Mouse (Mus musculus): ENCODE data around the gene Dgkq. TPM values are rescaled to one million over a fixed set of nuclear protein-coding genes. Genes with fewer than 3 reads are reported as not detected.

Dgkq gene
- polyA plus RNA-seq, 1 experiment, result 0.08 TPM

DNA sequence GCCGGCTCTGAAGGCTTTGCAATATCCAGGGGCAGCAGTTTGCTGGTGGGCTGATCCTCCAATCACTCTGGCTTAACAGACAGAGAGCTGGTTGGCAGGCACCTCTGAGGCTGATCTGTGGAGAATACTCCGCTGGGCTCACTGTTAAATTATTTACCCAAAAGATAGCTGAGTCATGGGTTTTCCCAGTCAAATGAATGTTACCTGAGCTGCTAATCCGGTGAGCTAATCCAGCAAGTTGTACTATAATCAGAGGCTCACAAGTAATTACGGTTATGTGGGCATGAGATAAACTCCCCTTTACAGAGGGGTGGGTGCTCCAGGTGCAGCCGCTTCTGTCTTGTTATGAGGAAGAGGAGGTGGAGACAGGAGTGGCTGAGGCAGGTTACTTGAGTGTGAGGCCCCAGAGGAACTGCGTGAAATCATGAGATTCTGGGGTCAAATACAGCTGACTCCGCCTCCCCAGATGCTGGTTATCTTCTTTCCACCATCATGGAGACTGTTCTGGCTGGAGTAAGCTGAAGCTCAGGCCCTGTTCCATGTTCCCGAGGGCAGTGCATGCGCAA, 5.9 kb upstream of the Dgkq start, which contains the start of gene Slc26a1:
Gene Slc26a1 (minus strand): TSS at position 319 of the 566 bp plus-strand sequence.
- Histone ChIP-seq H3K4me1 (ENCODE audit: control insufficient read depth) (peaks cover 95% of the 10 kb centered on the region), H3K36me3 (ENCODE audit: control insufficient read depth) (peaks cover 45% of the 10 kb centered on the region), H3K27me3 (ENCODE audit: control insufficient read depth) (no peaks in the 10 kb centered on the region), H3K4me3 (replicated peaks) (peak within 1 kb of the TSS; percentile 66), H3K9me3 (ENCODE audit: control insufficient read depth, low read length) (no peaks in the 10 kb centered on the region)
- no peak for TF ChIP-seq TAL1 (IDR thresholded peaks at IDR 0.05; ENCODE audit: low read length)
- peak; percentile 81 for TF ChIP-seq GATA1 (IDR thresholded peaks at IDR 0.05; ENCODE audit: low read length)

DNA sequence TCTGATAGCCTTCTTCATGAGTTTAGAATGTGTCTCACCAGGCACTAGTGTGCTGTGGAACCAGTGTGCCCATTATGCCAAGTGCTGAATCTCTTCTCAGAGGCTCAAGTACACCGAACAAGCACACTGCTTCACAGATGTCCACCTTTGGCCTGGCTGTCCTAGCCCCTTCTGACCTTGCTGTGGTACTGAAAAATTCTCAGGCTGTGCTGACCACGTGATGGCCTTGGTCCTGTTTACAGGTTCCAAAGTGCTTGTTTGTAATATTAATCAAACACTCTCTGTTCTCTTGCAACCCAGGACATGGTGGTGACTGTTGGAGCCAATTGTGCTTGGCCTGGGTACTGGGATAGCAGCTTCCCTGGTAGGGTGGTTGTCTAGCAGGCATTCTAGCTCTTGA, 5.2 kb upstream of the Dgkq start:
- peaks cover 96% of the 10 kb centered on the region for H3K4me1 ChIP-seq (ENCODE audit: control insufficient read depth)
- H3K36me3 ChIP-seq (ENCODE audit: control insufficient read depth), result peaks cover 45% of the 10 kb centered on the region
- H3K9me3 ChIP-seq (ENCODE audit: control insufficient read depth, low read length), result no peaks in the 10 kb centered on the region
- peak overlapping the region; percentile 66 for H3K4me3 ChIP-seq (replicated peaks)
- no peaks in the 10 kb centered on the region for H3K27me3 ChIP-seq (ENCODE audit: control insufficient read depth)
- TF ChIP-seq GATA1 (IDR thresholded peaks at IDR 0.05; ENCODE audit: low read length) (no peak), TAL1 (IDR thresholded peaks at IDR 0.05; ENCODE audit: low read length) (no peak)

DNA sequence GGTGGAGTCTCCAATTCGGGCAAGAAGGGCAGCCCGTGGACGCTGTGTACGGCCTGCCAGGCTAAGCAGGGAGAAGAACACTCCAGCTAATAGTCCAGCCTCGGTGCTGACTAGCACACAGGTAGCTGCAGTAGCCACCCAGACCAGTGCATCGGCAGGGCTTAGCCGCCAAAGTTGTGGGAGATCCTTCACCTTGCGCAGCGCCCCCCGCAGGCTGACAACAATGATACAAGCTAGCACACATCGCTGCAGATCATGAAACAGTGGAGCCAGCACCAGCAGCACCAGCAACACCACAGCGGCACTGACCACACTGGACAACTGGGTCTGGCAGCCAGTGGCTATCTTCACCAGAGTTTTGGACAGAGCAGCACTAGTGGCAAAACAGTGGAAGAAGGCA, 2.3 kb upstream of the Dgkq start:
- TF ChIP-seq GATA1 (IDR thresholded peaks at IDR 0.05; ENCODE audit: low read length) (no peak), TAL1 (IDR thresholded peaks at IDR 0.05; ENCODE audit: low read length) (no peak)
- Histone ChIP-seq H3K4me1 (ENCODE audit: control insufficient read depth) (peaks cover 88% of the 10 kb centered on the region), H3K36me3 (ENCODE audit: control insufficient read depth) (peaks cover 45% of the 10 kb centered on the region), H3K4me3 (replicated peaks) (no peak overlapping the region), H3K9me3 (ENCODE audit: control insufficient read depth, low read length) (no peaks in the 10 kb centered on the region), H3K27me3 (ENCODE audit: control insufficient read depth) (no peaks in the 10 kb centered on the region)

DNA sequence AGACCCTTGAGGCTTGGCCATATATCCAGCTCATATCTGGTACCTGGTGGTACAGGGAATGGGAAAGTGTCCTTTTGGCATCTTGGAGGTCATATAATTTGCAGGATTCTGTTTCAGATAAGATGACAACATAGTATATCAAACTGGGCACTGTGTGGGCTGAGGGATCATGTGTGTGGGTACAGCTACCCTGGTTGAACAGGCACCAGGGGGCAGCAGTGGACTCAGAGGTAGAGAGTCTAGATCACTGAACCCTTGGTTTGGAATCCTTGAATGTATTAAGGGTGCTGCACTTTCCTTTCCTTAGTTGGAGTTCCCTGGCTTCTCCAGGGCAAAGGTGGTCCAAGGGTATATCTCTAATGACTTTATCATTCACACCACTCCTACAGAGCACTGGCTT, 1.3 kb upstream of the Dgkq start:
- H3K9me3 ChIP-seq (ENCODE audit: control insufficient read depth, low read length), result no peaks in the 10 kb centered on the region
- TF ChIP-seq TAL1 (IDR thresholded peaks at IDR 0.05; ENCODE audit: low read length) (no peak), GATA1 (IDR thresholded peaks at IDR 0.05; ENCODE audit: low read length) (no peak)
- H3K36me3 ChIP-seq (ENCODE audit: control insufficient read depth), result peaks cover 44% of the 10 kb centered on the region
- peaks cover 78% of the 10 kb centered on the region for H3K4me1 ChIP-seq (ENCODE audit: control insufficient read depth)
- H3K4me3 ChIP-seq (replicated peaks), result no peak overlapping the region
- H3K27me3 ChIP-seq (ENCODE audit: control insufficient read depth), result no peaks in the 10 kb centered on the region

DNA sequence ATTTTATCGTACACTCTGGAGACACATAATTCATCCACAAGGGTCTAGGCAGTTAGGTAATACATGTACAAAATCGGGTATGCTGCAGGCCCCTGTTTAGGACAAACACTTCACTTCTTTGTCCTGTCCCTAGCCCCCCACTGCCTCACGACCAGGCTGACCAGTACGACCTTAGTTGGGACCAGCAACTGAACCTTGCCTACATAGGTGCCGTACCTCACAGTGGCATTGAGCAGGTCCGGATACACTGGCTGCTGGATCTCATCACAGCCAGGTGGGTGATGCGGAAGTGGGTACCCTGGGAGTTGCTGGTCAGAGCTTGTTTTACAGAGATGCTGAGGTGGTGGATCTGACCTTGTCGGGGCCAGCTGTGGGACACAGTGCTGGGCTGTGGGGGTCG, 514 bp upstream of the Dgkq start:
- peaks cover 42% of the 10 kb centered on the region for H3K36me3 ChIP-seq (ENCODE audit: control insufficient read depth)
- no peaks in the 10 kb centered on the region for H3K27me3 ChIP-seq (ENCODE audit: control insufficient read depth)
- H3K9me3 ChIP-seq (ENCODE audit: control insufficient read depth, low read length), result no peaks in the 10 kb centered on the region
- H3K4me1 ChIP-seq (ENCODE audit: control insufficient read depth), result peaks cover 70% of the 10 kb centered on the region
- H3K4me3 ChIP-seq (replicated peaks), result peak overlapping the region; percentile 80
- TF ChIP-seq TAL1 (IDR thresholded peaks at IDR 0.05; ENCODE audit: low read length), result no peak
- TF ChIP-seq GATA1 (IDR thresholded peaks at IDR 0.05; ENCODE audit: low read length), result no peak

DNA sequence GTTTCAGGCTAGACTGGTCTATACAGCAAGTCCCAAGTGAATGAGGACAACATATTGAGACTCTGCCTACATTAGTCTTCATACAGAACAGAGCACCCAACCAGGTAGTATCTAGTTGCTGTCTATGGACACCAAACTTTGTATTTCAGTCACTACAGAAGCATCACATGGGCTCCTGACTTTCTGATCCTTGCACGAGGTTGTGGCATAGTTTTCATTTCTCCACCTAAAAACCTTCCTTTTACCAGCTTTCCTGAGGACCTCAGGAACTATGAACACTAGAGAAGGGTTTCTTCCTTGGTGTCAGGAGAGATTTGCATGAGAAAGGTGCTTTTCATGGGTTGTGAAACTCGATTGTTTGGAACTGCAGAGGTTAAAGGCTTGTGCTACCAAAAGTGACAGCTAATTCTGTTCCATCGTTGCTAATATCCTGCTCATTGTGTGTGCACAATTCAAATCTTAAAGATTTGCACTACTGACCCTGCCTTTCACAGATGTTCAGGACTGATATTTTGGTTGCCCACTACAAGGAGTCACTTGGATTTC, 1.0 kb downstream of the Dgkq start:
- Histone ChIP-seq H3K4me3 (replicated peaks) (peak overlapping the region; percentile 80), H3K36me3 (ENCODE audit: control insufficient read depth) (peaks cover 31% of the 10 kb centered on the region), H3K27me3 (ENCODE audit: control insufficient read depth) (no peaks in the 10 kb centered on the region), H3K4me1 (ENCODE audit: control insufficient read depth) (peaks cover 55% of the 10 kb centered on the region), H3K9me3 (ENCODE audit: control insufficient read depth, low read length) (no peaks in the 10 kb centered on the region)
- no peak for TF ChIP-seq GATA1 (IDR thresholded peaks at IDR 0.05; ENCODE audit: low read length)
- TF ChIP-seq TAL1 (IDR thresholded peaks at IDR 0.05; ENCODE audit: low read length), result no peak

DNA sequence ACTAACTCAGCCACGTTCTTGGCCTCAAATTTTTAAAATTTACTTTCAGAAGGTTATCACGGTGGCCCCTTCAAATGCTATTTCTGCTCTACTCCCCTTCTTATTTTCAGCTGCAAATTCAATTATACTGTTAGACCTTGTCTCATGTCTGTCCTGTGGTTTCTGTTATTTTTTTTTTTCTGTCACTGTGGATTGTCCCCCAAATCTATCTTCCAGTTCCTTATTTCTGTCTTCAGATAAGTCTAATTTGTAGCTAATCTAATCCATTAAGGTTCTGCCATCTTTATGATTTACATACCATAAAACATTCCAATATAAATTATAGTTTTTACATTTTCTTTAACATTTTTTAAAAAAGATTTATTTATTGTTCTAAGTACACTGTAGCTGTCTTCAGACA, 2.1 kb downstream of the Dgkq start:
- H3K9me3 ChIP-seq (ENCODE audit: control insufficient read depth, low read length), result no peaks in the 10 kb centered on the region
- no peaks in the 10 kb centered on the region for H3K27me3 ChIP-seq (ENCODE audit: control insufficient read depth)
- no peak overlapping the region for H3K4me3 ChIP-seq (replicated peaks)
- TF ChIP-seq GATA1 (IDR thresholded peaks at IDR 0.05; ENCODE audit: low read length) (no peak), TAL1 (IDR thresholded peaks at IDR 0.05; ENCODE audit: low read length) (no peak)
- peaks cover 44% of the 10 kb centered on the region for H3K4me1 ChIP-seq (ENCODE audit: control insufficient read depth)
- H3K36me3 ChIP-seq (ENCODE audit: control insufficient read depth), result peaks cover 20% of the 10 kb centered on the region

DNA sequence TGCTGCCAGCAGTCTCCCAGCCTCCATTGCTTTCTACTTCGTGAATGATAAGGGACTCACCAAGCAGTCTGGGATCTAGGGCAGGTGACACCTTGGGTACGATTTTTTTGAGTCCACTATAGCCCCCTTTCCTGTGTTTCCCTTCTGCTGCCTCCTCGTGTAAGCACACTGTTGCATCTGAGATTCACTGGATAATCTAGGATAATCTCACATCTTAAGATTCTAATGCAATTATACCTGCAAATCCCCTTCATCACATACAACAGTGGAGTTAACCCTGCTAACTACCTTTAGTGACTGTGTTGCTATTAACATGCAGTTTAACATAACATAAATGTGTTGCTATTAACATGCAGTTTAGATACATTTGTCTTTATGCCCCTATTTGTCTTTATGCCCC, 4.4 kb downstream of the Dgkq start:
- Histone ChIP-seq H3K4me3 (replicated peaks) (no peak overlapping the region), H3K4me1 (ENCODE audit: control insufficient read depth) (peaks cover 34% of the 10 kb centered on the region), H3K27me3 (ENCODE audit: control insufficient read depth) (no peaks in the 10 kb centered on the region), H3K9me3 (ENCODE audit: control insufficient read depth, low read length) (no peaks in the 10 kb centered on the region), H3K36me3 (ENCODE audit: control insufficient read depth) (no peaks in the 10 kb centered on the region; the same call in 1 of the 2 replicates)
- TF ChIP-seq GATA1 (IDR thresholded peaks at IDR 0.05; ENCODE audit: low read length) (no peak), TAL1 (IDR thresholded peaks at IDR 0.05; ENCODE audit: low read length) (no peak)

DNA sequence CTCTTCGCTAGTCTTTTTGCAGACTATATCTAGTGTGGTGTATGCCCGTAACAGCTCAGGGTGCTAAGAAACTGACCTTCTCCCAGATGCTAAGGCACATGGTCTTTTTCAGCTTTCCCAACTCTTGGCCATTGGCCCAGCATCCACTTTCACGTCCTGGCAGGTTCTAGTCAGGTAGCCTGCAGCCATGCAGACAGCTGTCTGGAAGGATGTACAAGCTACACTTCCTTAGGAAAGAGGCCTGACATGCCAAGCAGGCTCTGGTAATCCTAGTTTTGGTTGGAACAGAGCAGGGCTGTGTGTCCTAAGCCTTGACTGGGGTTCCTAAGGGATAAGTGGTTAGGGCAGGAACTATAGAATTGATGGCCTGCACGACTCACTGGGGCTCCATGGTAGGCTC, 6.7 kb downstream of the Dgkq start:
- Histone ChIP-seq H3K4me3 (replicated peaks) (no peak overlapping the region), H3K9me3 (ENCODE audit: control insufficient read depth, low read length) (no peaks in the 10 kb centered on the region), H3K27me3 (ENCODE audit: control insufficient read depth) (no peaks in the 10 kb centered on the region), H3K36me3 (ENCODE audit: control insufficient read depth) (peaks cover 8% of the 10 kb centered on the region), H3K4me1 (ENCODE audit: control insufficient read depth) (peaks cover 32% of the 10 kb centered on the region)
- TF ChIP-seq GATA1 (IDR thresholded peaks at IDR 0.05; ENCODE audit: low read length), result no peak
- TF ChIP-seq TAL1 (IDR thresholded peaks at IDR 0.05; ENCODE audit: low read length), result no peak
